Mouse (Mus musculus): Measurements from ENCODE around the gene Kctd13. TPM values are rescaled to one million over a fixed set of nuclear protein-coding genes. Genes with fewer than 3 reads are reported as not detected.
A peak's percentile ranks its signal among the peaks of the same experiment; 100 is the strongest.

Kctd13 gene
- total RNA-seq, 1 experiment from 2014 or later: 9.3 TPM

DNA sequence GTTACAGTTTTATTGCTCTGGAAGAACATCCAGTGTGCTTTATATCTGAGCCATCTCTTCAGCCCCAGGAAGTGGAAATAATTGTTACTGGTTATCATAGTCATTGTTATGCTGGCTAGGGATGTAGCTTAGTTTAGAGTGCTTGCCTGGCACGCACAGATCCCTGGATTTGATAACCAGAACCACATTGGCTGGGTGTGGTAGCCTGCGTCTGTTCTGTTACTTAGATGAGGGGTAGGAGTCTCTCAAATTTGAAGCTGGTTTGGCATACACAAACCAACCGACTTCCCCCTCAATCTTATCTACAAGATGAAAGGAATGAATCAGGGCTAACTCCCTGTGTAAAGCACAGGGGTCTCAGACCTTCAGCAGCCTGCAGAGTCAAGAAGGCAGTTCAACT lies 2.4 kb upstream of the Kctd13 start:
- ATAC-seq (replicated peaks in 1 of 2; ENCODE audit: insufficient read depth in 1 of 2, low FRiP score in 2 of 2, low TSS enrichment in 1 of 2, low read depth in 1 of 2, poor library complexity in 2 of 2, severe bottlenecking in 2 of 2): no peak

DNA sequence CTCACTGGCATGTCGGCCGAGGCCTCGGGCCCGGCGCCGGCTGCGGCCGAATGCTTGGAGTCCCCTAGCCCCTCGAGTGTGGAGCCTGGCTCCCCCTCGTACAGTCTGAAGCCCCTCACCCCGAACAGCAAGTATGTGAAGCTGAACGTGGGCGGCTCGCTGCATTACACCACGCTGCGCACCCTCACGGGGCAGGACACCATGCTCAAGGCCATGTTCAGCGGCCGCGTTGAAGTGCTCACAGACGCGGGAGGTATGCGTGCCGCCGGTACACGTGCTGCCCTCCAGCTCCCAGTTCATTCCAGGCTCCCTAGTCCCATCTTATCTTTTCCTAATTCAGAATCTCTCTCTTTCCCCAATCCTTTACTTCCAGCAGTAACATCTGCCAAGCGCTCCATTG lies 367 bp downstream of the Kctd13 start:
- peak in 1 of 2 experiments; percentile 14; a peak in 1 of 4 replicates for ATAC-seq (replicated peaks in 1 of 2; ENCODE audit: insufficient read depth in 1 of 2, low FRiP score in 2 of 2, low TSS enrichment in 1 of 2, low read depth in 1 of 2, poor library complexity in 2 of 2, severe bottlenecking in 2 of 2)

DNA sequence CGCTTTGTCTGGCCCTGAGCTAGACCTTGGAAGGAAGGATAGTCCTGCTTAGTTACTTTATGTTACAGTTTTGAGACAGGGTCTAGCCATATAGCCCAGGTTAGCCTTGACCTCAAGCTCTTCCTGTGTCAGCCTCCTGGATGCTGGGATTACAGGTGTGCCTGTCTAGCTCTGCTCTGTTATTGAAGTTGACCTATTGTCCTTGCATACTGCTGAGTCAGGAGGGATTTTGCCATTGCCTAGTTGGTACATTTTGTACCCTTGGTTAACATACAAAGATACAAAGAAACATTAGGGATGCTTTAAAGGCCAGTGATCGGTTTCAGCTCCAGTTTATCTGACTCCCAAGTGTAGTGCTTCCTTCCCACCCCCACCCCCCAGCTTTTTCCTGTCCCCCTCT lies 4.0 kb downstream of the Kctd13 start:
- no peak for ATAC-seq (replicated peaks in 1 of 2; ENCODE audit: insufficient read depth in 1 of 2, low FRiP score in 2 of 2, low TSS enrichment in 1 of 2, low read depth in 1 of 2, poor library complexity in 2 of 2, severe bottlenecking in 2 of 2)

DNA sequence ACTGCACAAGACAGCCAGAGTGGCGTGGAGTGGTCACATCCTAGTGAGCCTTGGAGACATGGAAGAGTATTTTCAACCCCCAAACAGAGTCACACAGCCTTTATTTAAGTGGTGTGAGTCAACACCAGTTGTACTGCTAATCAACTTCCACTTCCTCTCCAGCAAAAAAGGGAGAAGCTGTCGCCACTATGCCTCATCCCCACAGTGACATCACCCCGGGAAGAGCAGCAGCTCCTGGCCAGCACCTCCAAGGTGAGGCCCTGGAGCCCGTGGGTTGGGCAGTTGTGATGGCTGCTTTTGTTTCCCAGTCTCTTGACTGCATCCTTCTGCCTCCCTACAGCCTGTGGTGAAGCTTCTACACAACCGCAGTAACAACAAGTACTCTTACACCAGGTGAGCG lies 12.5 kb downstream of the Kctd13 start:
- ATAC-seq (replicated peaks in 1 of 2; ENCODE audit: insufficient read depth in 1 of 2, low FRiP score in 2 of 2, low TSS enrichment in 1 of 2, low read depth in 1 of 2, poor library complexity in 2 of 2, severe bottlenecking in 2 of 2): no peak

DNA sequence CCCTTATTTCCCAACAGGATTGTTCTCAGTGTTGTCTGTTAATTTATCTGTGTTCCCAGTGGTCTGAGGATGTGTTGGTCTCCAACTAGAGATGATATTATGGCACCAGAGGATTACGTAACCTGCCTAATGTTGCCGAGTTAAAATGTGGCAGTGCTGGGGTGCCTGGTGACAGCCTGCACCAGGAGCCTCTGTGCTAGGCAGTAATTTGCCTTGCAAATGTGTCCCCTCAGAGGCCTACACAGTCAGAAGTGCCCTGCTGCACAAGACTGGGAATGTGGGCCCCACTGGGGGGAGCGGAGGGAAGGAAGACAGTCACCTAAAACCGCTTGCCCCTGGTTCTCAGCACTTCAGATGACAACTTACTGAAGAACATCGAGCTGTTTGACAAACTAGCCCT lies 13.1 kb downstream of the Kctd13 start:
- no peak for ATAC-seq (replicated peaks in 1 of 2; ENCODE audit: insufficient read depth in 1 of 2, low FRiP score in 2 of 2, low TSS enrichment in 1 of 2, low read depth in 1 of 2, poor library complexity in 2 of 2, severe bottlenecking in 2 of 2)

DNA sequence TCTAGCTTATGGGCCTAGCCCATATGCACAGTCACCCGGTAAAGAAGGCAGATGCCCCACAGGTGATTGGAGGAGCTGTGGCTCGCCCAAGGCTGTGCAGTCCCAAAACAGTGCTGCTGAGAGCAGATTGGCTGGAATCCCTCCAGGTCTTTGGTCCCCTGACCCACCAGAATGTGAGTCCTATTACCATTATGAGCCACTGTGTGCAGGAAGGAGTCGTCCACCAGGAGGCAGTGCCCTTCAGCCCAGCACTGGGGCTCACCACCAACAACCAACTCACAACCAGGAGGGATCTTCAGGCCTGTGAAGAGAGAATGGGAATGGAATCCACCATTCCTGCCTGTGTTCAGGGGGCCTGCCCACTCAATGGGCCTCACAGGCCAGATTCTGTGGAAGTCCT lies 17.9 kb downstream of the Kctd13 start:
- ATAC-seq (replicated peaks in 1 of 2; ENCODE audit: insufficient read depth in 1 of 2, low FRiP score in 2 of 2, low TSS enrichment in 1 of 2, low read depth in 1 of 2, poor library complexity in 2 of 2, severe bottlenecking in 2 of 2): peak in 1 of 2 experiments; percentile 61; a peak in 2 of 4 replicates

DNA sequence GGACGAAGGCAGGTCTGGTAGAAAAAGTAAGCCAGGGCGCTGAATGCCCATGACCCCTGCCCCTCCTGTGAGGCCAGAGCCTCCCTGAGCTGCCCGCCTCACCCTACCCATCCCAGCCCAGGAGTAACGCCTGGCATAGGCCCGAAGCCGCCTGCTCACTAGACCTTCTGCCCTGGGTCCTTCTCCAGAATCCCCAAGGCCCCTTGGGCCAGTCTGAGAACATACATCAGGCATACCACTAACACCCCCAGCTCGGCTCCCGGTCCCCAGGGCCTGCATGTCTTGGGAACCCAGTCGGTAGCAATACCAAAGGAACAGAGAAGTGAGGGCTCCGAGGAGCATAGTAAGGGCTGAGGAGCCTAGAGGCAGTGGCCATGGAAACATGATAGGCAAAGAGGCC lies 19.9 kb downstream of the Kctd13 start:
- ATAC-seq (replicated peaks in 1 of 2; ENCODE audit: insufficient read depth in 1 of 2, low FRiP score in 2 of 2, low TSS enrichment in 1 of 2, low read depth in 1 of 2, poor library complexity in 2 of 2, severe bottlenecking in 2 of 2): no peak

DNA sequence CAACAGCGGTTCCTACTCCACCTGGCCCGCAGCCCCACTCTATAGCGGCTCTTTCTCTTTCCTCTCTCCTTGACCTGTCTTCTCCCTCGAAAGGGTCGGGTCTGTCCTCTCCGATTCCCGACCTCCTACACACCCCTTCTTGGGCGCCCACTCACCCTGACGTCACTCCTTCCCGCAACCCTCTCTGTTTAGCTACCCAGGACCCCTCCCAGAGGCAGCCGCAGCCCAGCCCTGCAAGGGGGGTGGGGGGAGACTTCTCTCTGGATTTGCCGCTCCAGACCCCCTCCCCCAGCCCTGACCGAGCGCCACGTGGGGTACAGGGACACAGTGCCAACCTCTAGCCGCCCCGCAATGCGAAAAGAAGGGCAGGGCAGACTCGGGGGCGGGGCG lies 20.7 kb downstream of the Kctd13 start, which contains the start of gene Asphd1:
Gene Asphd1 (minus strand): TSS at position 180 of the 390 bp plus-strand sequence.
- no peak for ATAC-seq (replicated peaks in 1 of 2; ENCODE audit: insufficient read depth in 1 of 2, low FRiP score in 2 of 2, low TSS enrichment in 1 of 2, low read depth in 1 of 2, poor library complexity in 2 of 2, severe bottlenecking in 2 of 2)

DNA sequence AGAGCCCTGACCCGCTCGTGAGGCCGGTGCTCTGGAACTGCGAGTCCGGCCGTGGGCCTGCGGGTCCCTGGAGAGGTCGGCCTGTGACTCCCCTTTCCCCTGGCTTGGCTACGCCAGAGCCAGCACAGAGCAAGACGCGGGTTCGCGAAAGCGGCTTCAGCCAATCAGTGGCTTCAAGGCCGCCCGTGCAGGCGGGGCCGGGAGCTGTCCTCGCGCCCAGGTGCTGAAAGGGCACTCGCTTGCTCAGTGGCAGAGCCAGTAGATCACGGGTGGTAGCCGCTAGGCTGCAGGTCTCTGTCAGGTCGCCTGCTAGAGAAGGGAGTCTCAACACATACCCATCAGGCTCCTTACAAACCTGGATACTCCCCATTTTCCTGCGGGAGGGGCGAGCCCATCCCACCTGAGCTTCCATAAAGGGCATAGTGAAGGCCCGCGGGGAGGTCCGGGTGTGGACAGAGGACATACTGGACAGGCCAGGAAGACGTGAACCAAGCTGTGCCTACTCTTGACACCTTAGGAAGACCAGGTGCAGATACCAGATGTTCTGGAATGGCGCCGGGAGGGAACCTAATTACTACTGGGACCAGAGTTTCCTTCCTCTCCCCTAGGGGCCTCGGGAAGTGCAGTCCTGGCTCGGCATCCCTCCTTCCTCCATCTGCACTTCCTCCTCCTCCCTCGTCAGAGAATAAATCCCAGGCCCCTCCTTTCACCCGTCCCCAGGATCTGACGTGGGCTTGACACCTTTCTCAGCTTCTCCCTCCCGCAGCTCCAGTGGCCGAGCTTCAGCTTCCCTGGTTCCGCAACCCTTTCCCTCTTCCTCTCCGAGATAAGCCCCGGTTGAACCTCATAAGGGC lies 21.3 kb downstream of the Kctd13 start, which contains the start of gene Sez6l2:
Gene Sez6l2 (plus strand): TSS at position 771 of the 854 bp plus-strand sequence.
- ATAC-seq (replicated peaks in 1 of 2; ENCODE audit: insufficient read depth in 1 of 2, low FRiP score in 2 of 2, low TSS enrichment in 1 of 2, low read depth in 1 of 2, poor library complexity in 2 of 2, severe bottlenecking in 2 of 2): peak; percentile 89 to 90

DNA sequence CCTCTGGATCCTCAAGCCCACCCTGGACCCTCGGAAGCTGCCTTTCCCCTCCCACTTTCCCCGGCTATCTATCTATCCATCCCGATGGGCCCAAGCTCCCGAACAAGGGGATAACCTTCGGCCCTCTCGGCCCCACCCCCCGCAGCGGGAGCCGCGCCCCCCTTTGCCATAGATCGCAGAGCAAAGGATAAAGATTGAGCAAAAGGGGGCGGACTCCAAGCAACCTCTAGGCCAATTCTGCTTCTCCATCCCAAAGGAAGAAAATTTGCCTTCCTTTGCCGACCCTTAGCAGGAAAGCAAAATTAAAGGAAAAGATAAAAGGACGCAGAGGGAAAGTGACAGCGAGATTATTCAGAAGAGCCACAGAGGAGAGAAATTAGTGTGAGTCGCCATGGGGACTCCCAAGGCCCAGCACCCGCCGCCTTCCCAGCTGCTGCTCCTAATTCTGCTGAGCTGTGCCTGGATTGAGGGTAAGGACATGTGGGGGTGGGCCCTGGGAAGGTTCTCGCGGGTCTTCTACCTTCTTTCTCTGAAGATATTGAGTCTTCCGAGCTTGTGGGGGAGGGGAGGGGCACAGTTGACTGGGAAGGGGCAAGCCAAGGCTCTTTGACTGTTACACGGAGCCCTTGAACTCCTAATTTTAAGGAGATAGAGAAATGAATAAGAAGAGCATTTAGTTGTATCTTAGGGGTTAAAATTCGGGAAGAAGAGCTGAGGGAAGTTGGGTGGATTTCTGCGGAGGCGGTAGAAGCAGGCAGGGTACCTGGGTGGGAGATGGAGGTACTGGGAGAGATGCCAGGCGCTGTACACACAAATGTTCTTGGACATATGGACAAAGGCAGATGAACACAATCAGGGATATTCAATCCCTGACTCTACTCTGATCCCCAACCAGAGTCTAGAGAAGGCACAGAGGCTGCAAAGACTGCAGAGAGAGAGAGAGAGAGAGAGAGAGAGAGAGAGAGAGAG lies 22.3 kb downstream of the Kctd13 start:
- ATAC-seq (replicated peaks in 1 of 2; ENCODE audit: insufficient read depth in 1 of 2, low FRiP score in 2 of 2, low TSS enrichment in 1 of 2, low read depth in 1 of 2, poor library complexity in 2 of 2, severe bottlenecking in 2 of 2): no peak

DNA sequence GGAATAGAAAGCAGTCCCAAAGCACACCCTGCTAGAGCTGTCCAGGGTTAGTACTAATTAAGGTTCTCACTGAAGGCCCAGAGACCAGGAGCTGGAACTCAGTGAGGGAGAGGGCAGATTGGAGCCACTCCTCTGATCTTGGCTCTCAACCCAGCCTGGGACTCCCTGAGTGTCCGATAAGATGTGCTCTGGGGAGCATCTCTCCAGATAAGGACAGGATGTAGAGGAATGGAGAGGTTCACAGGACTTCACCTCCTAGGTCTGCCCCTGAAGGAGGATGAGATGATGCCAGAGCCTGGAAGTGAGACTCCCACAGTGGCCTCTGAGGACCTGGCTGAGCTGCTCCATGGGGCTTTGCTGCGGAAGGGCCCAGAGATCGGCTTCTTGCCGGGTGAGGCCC lies 23.1 kb downstream of the Kctd13 start:
- no peak for ATAC-seq (replicated peaks in 1 of 2; ENCODE audit: insufficient read depth in 1 of 2, low FRiP score in 2 of 2, low TSS enrichment in 1 of 2, low read depth in 1 of 2, poor library complexity in 2 of 2, severe bottlenecking in 2 of 2)

DNA sequence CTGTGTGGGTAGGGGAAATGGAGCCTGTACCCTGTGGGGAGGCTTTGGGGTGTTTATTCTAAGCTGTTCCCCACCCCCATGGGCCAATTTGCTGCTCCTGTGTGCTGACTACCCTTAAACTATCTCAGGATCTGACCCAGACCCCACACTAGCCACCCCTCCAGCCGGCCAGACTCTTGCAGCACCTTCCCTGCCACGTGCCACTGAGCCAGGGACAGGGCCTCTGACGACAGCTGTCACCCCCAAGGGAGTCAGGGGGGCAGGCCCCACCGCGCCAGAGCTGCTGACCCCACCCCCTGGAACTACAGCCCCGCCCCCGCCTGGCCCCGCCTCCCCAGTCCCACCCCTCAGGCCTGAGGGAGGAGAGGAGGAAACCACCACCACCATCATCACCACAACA lies 24.0 kb downstream of the Kctd13 start:
- no peak for ATAC-seq (replicated peaks in 1 of 2; ENCODE audit: insufficient read depth in 1 of 2, low FRiP score in 2 of 2, low TSS enrichment in 1 of 2, low read depth in 1 of 2, poor library complexity in 2 of 2, severe bottlenecking in 2 of 2)

DNA sequence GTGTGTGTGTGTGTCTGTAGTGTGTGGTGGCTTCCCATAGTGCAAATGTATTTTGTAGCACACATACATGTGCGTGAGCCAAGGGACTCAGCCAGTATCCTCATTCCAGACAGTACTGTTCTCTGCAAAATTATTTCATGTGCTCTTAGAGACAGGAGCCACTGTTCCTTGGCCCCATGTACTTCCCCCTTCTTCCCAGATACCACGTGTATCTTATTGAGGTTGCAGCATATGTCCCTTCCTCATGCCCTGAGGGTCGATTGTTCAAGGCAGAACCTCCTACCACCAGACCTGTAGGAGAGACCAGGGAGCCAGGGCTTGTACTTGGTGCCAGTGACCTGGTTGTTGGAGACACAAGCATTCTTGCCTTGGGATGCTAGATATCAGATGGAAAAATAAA lies 26.4 kb downstream of the Kctd13 start:
- no peak for ATAC-seq (replicated peaks in 1 of 2; ENCODE audit: insufficient read depth in 1 of 2, low FRiP score in 2 of 2, low TSS enrichment in 1 of 2, low read depth in 1 of 2, poor library complexity in 2 of 2, severe bottlenecking in 2 of 2)

DNA sequence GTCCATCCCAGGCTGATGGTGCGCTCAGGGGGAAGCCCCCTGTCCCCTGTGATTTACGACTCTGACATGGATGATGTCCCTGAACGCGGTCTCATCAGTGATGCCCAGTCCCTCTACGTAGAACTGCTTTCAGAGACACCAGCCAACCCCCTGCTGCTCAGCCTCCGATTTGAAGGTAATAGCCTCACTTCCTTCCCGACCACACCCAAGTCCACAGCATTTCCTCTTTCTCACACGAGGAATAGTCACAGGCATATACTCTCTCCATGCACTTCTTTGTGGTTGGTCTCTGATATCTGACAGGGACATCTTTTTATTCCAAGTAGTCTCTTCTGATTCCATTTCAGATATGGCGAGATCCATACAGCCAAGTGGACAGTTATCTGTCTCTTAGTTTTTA lies 31.1 kb downstream of the Kctd13 start:
- ATAC-seq (replicated peaks in 1 of 2; ENCODE audit: insufficient read depth in 1 of 2, low FRiP score in 2 of 2, low TSS enrichment in 1 of 2, low read depth in 1 of 2, poor library complexity in 2 of 2, severe bottlenecking in 2 of 2): no peak

DNA sequence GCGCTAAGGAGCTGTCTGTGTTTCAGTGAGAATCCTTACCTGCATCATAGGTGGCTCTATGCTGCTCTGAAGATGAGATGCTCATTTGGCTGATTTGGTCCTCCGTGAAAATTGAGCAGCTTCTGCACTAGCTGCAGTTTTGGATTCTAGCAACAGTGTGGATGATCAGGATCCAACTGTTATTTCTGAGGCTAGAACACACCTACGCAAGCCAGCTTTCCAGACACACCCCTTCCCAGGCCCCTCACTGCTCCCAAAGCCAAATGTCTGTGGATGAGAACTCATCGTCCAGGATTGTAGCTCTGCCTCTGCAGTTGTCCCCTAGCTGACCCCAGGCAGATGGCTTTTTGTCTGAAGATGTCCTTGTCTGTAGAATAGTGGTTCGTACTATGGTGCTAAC lies 32.4 kb downstream of the Kctd13 start:
- ATAC-seq (replicated peaks in 1 of 2; ENCODE audit: insufficient read depth in 1 of 2, low FRiP score in 2 of 2, low TSS enrichment in 1 of 2, low read depth in 1 of 2, poor library complexity in 2 of 2, severe bottlenecking in 2 of 2): no peak

DNA sequence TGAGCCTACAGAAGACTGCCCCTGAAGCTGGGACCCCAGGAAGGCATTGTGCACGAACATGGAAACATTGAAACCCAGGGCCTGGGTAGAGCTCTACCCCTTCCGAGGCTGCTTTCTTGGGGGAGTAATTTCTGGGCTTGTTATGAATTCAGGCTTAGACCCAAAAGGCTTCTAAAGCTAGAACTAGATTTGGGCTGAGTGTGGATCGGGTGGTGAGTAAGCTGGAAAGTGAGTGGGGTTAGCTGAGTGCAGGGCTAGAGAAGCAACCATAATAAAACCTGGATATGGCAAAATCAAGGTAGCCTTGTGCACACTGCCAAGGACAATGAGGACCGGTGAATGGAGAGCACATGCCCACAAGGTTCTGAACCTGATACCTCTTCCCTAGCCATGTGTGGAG lies 33.3 kb downstream of the Kctd13 start:
- ATAC-seq (replicated peaks in 1 of 2; ENCODE audit: insufficient read depth in 1 of 2, low FRiP score in 2 of 2, low TSS enrichment in 1 of 2, low read depth in 1 of 2, poor library complexity in 2 of 2, severe bottlenecking in 2 of 2): no peak

DNA sequence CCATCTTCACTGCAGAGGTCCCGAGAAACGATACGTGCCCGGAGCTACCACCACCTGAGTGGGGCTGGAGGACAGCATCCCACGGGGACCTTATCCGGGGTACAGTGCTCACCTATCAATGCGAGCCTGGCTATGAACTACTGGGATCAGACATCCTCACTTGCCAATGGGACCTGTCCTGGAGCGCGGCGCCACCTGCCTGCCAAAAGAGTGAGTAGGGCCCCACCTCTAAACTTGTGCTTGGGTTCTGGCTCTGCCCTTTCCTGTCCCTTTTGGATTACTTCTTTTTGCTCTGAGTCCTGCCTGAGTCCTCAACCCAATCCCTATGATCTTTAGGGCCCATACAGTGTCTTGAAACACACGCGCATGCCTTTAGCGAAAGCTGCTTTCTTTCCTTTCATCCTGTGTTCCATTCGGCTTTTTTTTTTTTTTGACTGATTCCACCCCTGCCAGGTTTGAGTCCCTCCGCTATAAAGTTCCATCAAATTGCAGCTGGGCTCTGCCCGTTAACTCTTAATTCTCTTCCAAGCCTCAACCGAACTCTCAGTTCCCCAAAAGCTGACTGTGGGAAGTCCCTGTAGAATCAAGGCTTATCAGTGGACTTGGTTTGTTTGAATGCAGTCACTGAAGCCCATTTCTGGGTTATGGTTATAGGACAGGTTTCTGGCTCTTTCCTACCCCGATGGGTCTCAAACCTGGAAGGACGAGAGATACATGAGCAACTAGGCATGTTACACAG lies 35.0 kb downstream of the Kctd13 start:
- peak in 1 of 2 experiments; percentile 32; a peak in 1 of 4 replicates for ATAC-seq (replicated peaks in 1 of 2; ENCODE audit: insufficient read depth in 1 of 2, low FRiP score in 2 of 2, low TSS enrichment in 1 of 2, low read depth in 1 of 2, poor library complexity in 2 of 2, severe bottlenecking in 2 of 2)

Data from hematopoietic stem cell, adult 5-6 weeks (primary cell).